ENCODE assay signal across 15 mouse cellular contexts in genomic region chr14:23430006-23430405, GRCm38 (mm10).
"Had no signal": no experiment of that assay in that cellular context is flagged by ENCODE, and none has a peak within 500 bp of the region (broad histone marks: within the 10 kb centered on the region; RNA-seq: fewer than 3 reads in every experiment).

No protein-coding gene starts in this region.

- DNase-seq: kidney, postnatal 4 days; left cerebral cortex, postnatal 4 days; liver; liver, embryonic 13.5 days; liver, postnatal 0 days; lung, postnatal 36 days; right cerebral cortex, adult 18-20 months; thymus, adult 18-20 months; thymus, postnatal 25 days had no signal

- H3K9ac ChIP-seq: liver, embryonic 13.5 days; liver, postnatal 0 days; lung, embryonic 15.5 days; midbrain, embryonic 13.5 days; neural tube, embryonic 15.5 days had no signal

- H3K36me3 ChIP-seq: liver, embryonic 13.5 days; lung, embryonic 15.5 days; midbrain, embryonic 13.5 days; neural tube, embryonic 15.5 days had no signal

- H3K4me3 ChIP-seq: layer of hippocampus, adult 2 months; liver, embryonic 13.5 days; lung, embryonic 15.5 days; midbrain, embryonic 13.5 days; myocyte; neural tube, embryonic 15.5 days had no signal

- H3K4me2 ChIP-seq: liver, embryonic 13.5 days; lung, embryonic 15.5 days; midbrain, embryonic 13.5 days; neural tube, embryonic 15.5 days had no signal

- H3K9me3 ChIP-seq: liver, embryonic 13.5 days; lung, embryonic 15.5 days; midbrain, embryonic 13.5 days; neural tube, embryonic 15.5 days had no signal

- ATAC-seq: liver, postnatal 0 days; midbrain, embryonic 13.5 days had no signal

- H3K27me3 ChIP-seq: liver, embryonic 13.5 days; lung, embryonic 15.5 days; midbrain, embryonic 13.5 days; neural tube, embryonic 15.5 days had no signal

- H3K27ac ChIP-seq: layer of hippocampus, adult 2 months; liver, embryonic 13.5 days; midbrain, embryonic 13.5 days; neural tube, embryonic 15.5 days; stomach, postnatal 0 days had no signal

- H3K4me1 ChIP-seq: liver, embryonic 13.5 days; midbrain, embryonic 13.5 days; neural tube, embryonic 15.5 days had no signal
